Mouse (Mus musculus) forebrain, embryonic 15.5 days (tissue): ENCODE data around the gene Ogfod2. TPM values are rescaled to one million over a fixed set of nuclear protein-coding genes. Genes with fewer than 3 reads are reported as not detected.

Source experiments
- polyA plus RNA-seq: library from polyadenylated mRNA; unstranded; fragments of >200 nt; fragmentation: Nextera tagmentation; extraction: Ambion mirVana; gene quantifications from 2 replicates; pipeline ENCODE4 v1.2.1, GENCODE M21; 2015

Gene Ogfod2
- polyA plus RNA-seq, 1 experiment from 2014 or later, result 34.7 TPM

Other genes starting within 250 kb of the Ogfod2 start
- not detected in 2 replicates for gene Hcar2, start 246.8 kb upstream of the Ogfod2 start, polyA plus RNA-seq
- 0.24 and 0.29 TPM in 2 replicates for gene Hcar1, start 232.3 kb upstream of the Ogfod2 start, polyA plus RNA-seq
- gene Denr, start 205.1 kb upstream of the Ogfod2 start, polyA plus RNA-seq, result 143 and 146 TPM in 2 replicates
- 1.8 and 3.7 TPM in 2 replicates for gene Gm43518, start 184.9 kb upstream of the Ogfod2 start, polyA plus RNA-seq
- gene Ccdc62, start 181.6 kb upstream of the Ogfod2 start, polyA plus RNA-seq, result 3.5 and 5.8 TPM in 2 replicates
- 26.9 and 27.5 TPM in 2 replicates for gene Hip1r, start 138.7 kb upstream of the Ogfod2 start, polyA plus RNA-seq
- gene Vps37b, start 80.0 kb upstream of the Ogfod2 start, polyA plus RNA-seq, result 106 and 109 TPM in 2 replicates
- 10.9 TPM in 2 replicates for gene Abcb9, start 16.5 kb upstream of the Ogfod2 start, polyA plus RNA-seq
- gene Arl6ip4, start 3.8 kb downstream of the Ogfod2 start, polyA plus RNA-seq, result 72.7 and 75.5 TPM in 2 replicates
- 10.9 and 11.4 TPM in 2 replicates for gene Pitpnm2, start 137.5 kb downstream of the Ogfod2 start, polyA plus RNA-seq
- 16.4 and 17.6 TPM in 2 replicates for gene Mphosph9, start 215.7 kb downstream of the Ogfod2 start, polyA plus RNA-seq
- gene 2810006K23Rik, start 215.8 kb downstream of the Ogfod2 start, polyA plus RNA-seq, result 19.0 and 22.6 TPM in 2 replicates